Mouse (Mus musculus): ENCODE measurements at regions not wholly inside any gene's neighbourhood (a gene's known extent, or its start where the extent isn't known, plus 50 kb on each side); places are given as distances from the start of the nearest gene placed in this dataset.

GRCm38 (mm10) chr12:51501185-51501584 is 92.0 kb upstream of the Coch start:
- H3K27me3 ChIP-seq (ENCODE audit: control insufficient read depth, insufficient read depth, low read length) = no peaks in the 10 kb centered on the region
- no peaks in the 10 kb centered on the region for H3K4me1 ChIP-seq (replicated peaks; ENCODE audit: control insufficient read depth, insufficient read depth, low read length)
- H3K4me2 ChIP-seq (replicated peaks; ENCODE audit: low read depth, low read length) = no peak overlapping the region
- H3K36me3 ChIP-seq (ENCODE audit: control insufficient read depth, insufficient read depth, low read length) = no peaks in the 10 kb centered on the region
- 92% methylated on average over 4 of the region's 4 CpGs for WGBS
- no peak overlapping the region for H3K9ac ChIP-seq (ENCODE audit: low read depth, low read length)
- no peaks in the 10 kb centered on the region for H3K9me3 ChIP-seq (ENCODE audit: control insufficient read depth, low read length)
- no peak for DNase-seq (ENCODE audit: low spot score)
- ATAC-seq (ENCODE audit: low FRiP score) = no peak
- no peak overlapping the region for H3K4me3 ChIP-seq (ENCODE audit: low read depth, low read length)
- H3K27ac ChIP-seq (ENCODE audit: low read depth, low read length) = no peak overlapping the region

DNA sequence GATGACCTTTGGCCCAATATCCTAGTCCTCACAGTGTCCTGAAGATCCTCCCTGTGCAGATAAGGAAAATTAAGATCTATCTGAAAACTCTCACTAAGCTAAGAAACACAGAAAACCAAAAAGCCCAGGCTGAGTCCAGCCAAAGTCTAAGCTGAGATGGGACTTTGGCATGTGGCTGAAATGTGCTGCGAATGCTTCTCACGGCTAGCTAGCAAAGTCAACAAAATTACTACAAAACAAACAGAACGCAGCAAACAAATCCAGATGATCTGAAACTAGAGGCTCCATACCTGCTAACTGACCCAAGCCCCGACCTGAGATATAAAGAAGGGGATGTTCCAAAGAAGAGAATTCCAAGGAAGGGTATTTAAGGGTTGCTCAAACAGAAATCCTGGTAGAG is 90.4 kb upstream of the Coch start:
- Histone ChIP-seq H3K27ac (ENCODE audit: low read depth, low read length) (no peak overlapping the region), H3K36me3 (ENCODE audit: control insufficient read depth, insufficient read depth, low read length) (no peaks in the 10 kb centered on the region), H3K27me3 (ENCODE audit: control insufficient read depth, insufficient read depth, low read length) (no peaks in the 10 kb centered on the region), H3K4me1 (replicated peaks; ENCODE audit: control insufficient read depth, insufficient read depth, low read length) (no peaks in the 10 kb centered on the region), H3K4me2 (replicated peaks; ENCODE audit: low read depth, low read length) (no peak overlapping the region), H3K4me3 (ENCODE audit: low read depth, low read length) (no peak overlapping the region), H3K9me3 (ENCODE audit: control insufficient read depth, low read length) (no peaks in the 10 kb centered on the region), H3K9ac (ENCODE audit: low read depth, low read length) (no peak overlapping the region)
- 81% methylated on average over 4 of the region's 4 CpGs for WGBS
- ATAC-seq (ENCODE audit: low FRiP score) (no peak), DNase-seq (ENCODE audit: low spot score) (no peak)

- DNase-seq (ENCODE audit: low spot score) (no peak), ATAC-seq (ENCODE audit: low FRiP score) (no peak)
- no peak overlapping the region for H3K4me2 ChIP-seq (replicated peaks; ENCODE audit: low read depth, low read length)
- H3K4me3 ChIP-seq (ENCODE audit: low read depth, low read length) = no peak overlapping the region
- H3K36me3 ChIP-seq (ENCODE audit: control insufficient read depth, insufficient read depth, low read length) = no peaks in the 10 kb centered on the region
- no peak overlapping the region for H3K9ac ChIP-seq (ENCODE audit: low read depth, low read length)
- WGBS = 83% methylated on average over 4 of the region's 4 CpGs
- H3K4me1 ChIP-seq (replicated peaks; ENCODE audit: control insufficient read depth, insufficient read depth, low read length) = no peaks in the 10 kb centered on the region
- no peaks in the 10 kb centered on the region for H3K9me3 ChIP-seq (ENCODE audit: control insufficient read depth, low read length)
- no peak overlapping the region for H3K27ac ChIP-seq (ENCODE audit: low read depth, low read length)
- H3K27me3 ChIP-seq (ENCODE audit: control insufficient read depth, insufficient read depth, low read length) = no peaks in the 10 kb centered on the region
Measured at GRCm38 (mm10) chr12:51503706-51504105, 89.4 kb upstream of the Coch start.

DNA sequence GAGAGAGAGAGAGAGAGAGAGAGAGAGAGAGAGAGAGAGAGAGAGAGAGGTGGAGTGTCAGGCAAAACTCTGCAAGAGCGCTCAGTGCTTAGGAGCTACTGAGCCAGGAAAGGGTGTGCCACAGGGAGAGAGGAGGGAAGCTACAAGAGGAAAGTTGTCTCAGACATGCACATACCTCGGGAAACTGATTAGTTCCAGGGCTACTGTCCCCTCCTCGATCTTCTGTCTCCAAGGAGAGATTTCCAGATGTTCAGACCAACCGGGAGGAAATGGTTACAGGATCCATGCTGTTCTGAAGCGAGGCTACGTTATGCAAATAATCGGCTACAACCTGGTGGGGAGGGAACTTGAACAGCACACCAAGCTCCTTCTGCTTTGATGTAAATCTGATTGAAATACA is 88.6 kb upstream of the Coch start:
- no peak overlapping the region for H3K27ac ChIP-seq (ENCODE audit: low read depth, low read length)
- H3K4me2 ChIP-seq (replicated peaks; ENCODE audit: low read depth, low read length) = no peak overlapping the region
- no peaks in the 10 kb centered on the region for H3K27me3 ChIP-seq (ENCODE audit: control insufficient read depth, insufficient read depth, low read length)
- ATAC-seq (ENCODE audit: low FRiP score) (no peak), DNase-seq (ENCODE audit: low spot score) (peak; percentile 25)
- no peaks in the 10 kb centered on the region for H3K9me3 ChIP-seq (ENCODE audit: control insufficient read depth, low read length)
- no peaks in the 10 kb centered on the region for H3K4me1 ChIP-seq (replicated peaks; ENCODE audit: control insufficient read depth, insufficient read depth, low read length)
- H3K4me3 ChIP-seq (ENCODE audit: low read depth, low read length) = no peak overlapping the region
- no peak overlapping the region for H3K9ac ChIP-seq (ENCODE audit: low read depth, low read length)
- H3K36me3 ChIP-seq (ENCODE audit: control insufficient read depth, insufficient read depth, low read length) = no peaks in the 10 kb centered on the region
- 28% methylated on average over 7 of the region's 7 CpGs for WGBS

DNA sequence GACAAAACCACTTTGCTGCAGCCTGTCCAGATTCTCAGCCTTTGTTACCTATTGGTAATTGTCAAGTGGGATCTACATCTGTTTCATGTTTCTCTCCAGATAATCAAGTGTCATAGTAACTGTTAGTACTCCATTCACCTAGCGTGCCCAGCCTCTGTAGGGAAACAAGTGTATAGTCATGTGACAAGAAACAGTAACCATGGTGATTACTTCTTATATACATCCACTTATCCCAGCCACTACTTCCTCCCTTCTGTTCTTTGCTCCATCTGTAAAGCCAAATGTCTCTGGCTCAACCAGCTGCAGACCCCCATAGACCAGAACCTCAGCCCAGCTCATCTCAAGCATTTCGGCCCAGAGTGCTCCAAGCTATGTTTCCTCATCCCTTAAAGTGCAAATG is 83.1 kb upstream of the Coch start:
- Histone ChIP-seq H3K9me3 (ENCODE audit: control insufficient read depth, low read length) (no peaks in the 10 kb centered on the region), H3K4me1 (replicated peaks; ENCODE audit: control insufficient read depth, insufficient read depth, low read length) (no peaks in the 10 kb centered on the region), H3K27ac (ENCODE audit: low read depth, low read length) (no peak overlapping the region), H3K9ac (ENCODE audit: low read depth, low read length) (no peak overlapping the region), H3K36me3 (ENCODE audit: control insufficient read depth, insufficient read depth, low read length) (no peaks in the 10 kb centered on the region), H3K4me2 (replicated peaks; ENCODE audit: low read depth, low read length) (no peak overlapping the region), H3K4me3 (ENCODE audit: low read depth, low read length) (no peak overlapping the region), H3K27me3 (ENCODE audit: control insufficient read depth, insufficient read depth, low read length) (no peaks in the 10 kb centered on the region)
- DNase-seq (ENCODE audit: low spot score) = no peak
- WGBS = 93% methylated on average over 2 of the region's 2 CpGs
- no peak for ATAC-seq (ENCODE audit: low FRiP score)

DNA sequence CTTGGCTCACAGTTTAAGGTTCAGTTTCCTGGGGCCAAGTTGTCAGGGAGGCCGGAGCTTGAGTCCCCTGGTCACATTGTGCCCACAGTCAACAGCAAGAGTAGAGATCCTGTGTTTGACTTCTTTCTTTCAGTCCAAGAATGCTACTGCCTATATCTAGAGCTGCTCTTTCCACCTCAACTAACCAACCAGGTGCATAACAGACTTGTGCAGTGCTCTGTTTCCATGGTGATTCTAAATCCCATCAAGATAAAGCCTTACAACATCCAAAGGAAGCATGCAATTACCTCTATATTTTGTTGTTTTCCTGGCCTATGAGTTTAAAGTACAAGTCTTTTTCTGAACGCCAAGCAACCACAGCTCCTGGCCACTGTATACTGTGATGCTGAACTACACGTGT is 76.4 kb upstream of the Coch start:
- no peaks in the 10 kb centered on the region for H3K36me3 ChIP-seq (ENCODE audit: control insufficient read depth, insufficient read depth, low read length)
- H3K4me2 ChIP-seq (replicated peaks; ENCODE audit: low read depth, low read length) = no peak overlapping the region
- WGBS = 87% methylated on average over 3 of the region's 3 CpGs
- H3K9ac ChIP-seq (ENCODE audit: low read depth, low read length) = no peak overlapping the region
- no peak for DNase-seq (ENCODE audit: low spot score)
- H3K27ac ChIP-seq (ENCODE audit: low read depth, low read length) = no peak overlapping the region
- no peak for ATAC-seq (ENCODE audit: low FRiP score)
- H3K27me3 ChIP-seq (ENCODE audit: control insufficient read depth, insufficient read depth, low read length) = no peaks in the 10 kb centered on the region
- H3K4me1 ChIP-seq (replicated peaks; ENCODE audit: control insufficient read depth, insufficient read depth, low read length) = no peaks in the 10 kb centered on the region
- no peak overlapping the region for H3K4me3 ChIP-seq (ENCODE audit: low read depth, low read length)
- no peaks in the 10 kb centered on the region for H3K9me3 ChIP-seq (ENCODE audit: control insufficient read depth, low read length)

- 77% methylated on average over 2 of the region's 2 CpGs for WGBS
- Histone ChIP-seq H3K9ac (ENCODE audit: low read depth, low read length) (no peak overlapping the region), H3K27ac (ENCODE audit: low read depth, low read length) (no peak overlapping the region), H3K4me3 (ENCODE audit: low read depth, low read length) (no peak overlapping the region), H3K4me1 (replicated peaks; ENCODE audit: control insufficient read depth, insufficient read depth, low read length) (no peaks in the 10 kb centered on the region), H3K27me3 (ENCODE audit: control insufficient read depth, insufficient read depth, low read length) (no peaks in the 10 kb centered on the region), H3K36me3 (ENCODE audit: control insufficient read depth, insufficient read depth, low read length) (no peaks in the 10 kb centered on the region), H3K4me2 (replicated peaks; ENCODE audit: low read depth, low read length) (no peak overlapping the region), H3K9me3 (ENCODE audit: control insufficient read depth, low read length) (no peaks in the 10 kb centered on the region)
- DNase-seq (ENCODE audit: low spot score) = no peak
- ATAC-seq (ENCODE audit: low FRiP score) = no peak
Measured at GRCm38 (mm10) chr12:51521610-51522120, 71.5 kb upstream of the Coch start.

- no peaks in the 10 kb centered on the region for H3K4me1 ChIP-seq (replicated peaks; ENCODE audit: control insufficient read depth, insufficient read depth, low read length)
- H3K27me3 ChIP-seq (ENCODE audit: control insufficient read depth, insufficient read depth, low read length) = no peaks in the 10 kb centered on the region
- H3K9me3 ChIP-seq (ENCODE audit: control insufficient read depth, low read length) = no peaks in the 10 kb centered on the region
- 92% methylated on average over 4 of the region's 4 CpGs for WGBS
- H3K4me3 ChIP-seq (ENCODE audit: low read depth, low read length) = no peak overlapping the region
- ATAC-seq (ENCODE audit: low FRiP score) = no peak
- no peak for DNase-seq (ENCODE audit: low spot score)
- no peak overlapping the region for H3K4me2 ChIP-seq (replicated peaks; ENCODE audit: low read depth, low read length)
- H3K9ac ChIP-seq (ENCODE audit: low read depth, low read length) = no peak overlapping the region
- no peak overlapping the region for H3K27ac ChIP-seq (ENCODE audit: low read depth, low read length)
- H3K36me3 ChIP-seq (ENCODE audit: control insufficient read depth, insufficient read depth, low read length) = no peaks in the 10 kb centered on the region
Measured at GRCm38 (mm10) chr12:51523866-51524265, 69.3 kb upstream of the Coch start.

GRCm38 (mm10) chr12:51527854-51528253 is 65.3 kb upstream of the Coch start:
- Histone ChIP-seq H3K4me1 (replicated peaks; ENCODE audit: control insufficient read depth, insufficient read depth, low read length) (no peaks in the 10 kb centered on the region), H3K9me3 (ENCODE audit: control insufficient read depth, low read length) (no peaks in the 10 kb centered on the region), H3K9ac (ENCODE audit: low read depth, low read length) (no peak overlapping the region), H3K36me3 (ENCODE audit: control insufficient read depth, insufficient read depth, low read length) (no peaks in the 10 kb centered on the region), H3K4me2 (replicated peaks; ENCODE audit: low read depth, low read length) (no peak overlapping the region), H3K27ac (ENCODE audit: low read depth, low read length) (no peak overlapping the region), H3K27me3 (ENCODE audit: control insufficient read depth, insufficient read depth, low read length) (no peaks in the 10 kb centered on the region), H3K4me3 (ENCODE audit: low read depth, low read length) (no peak overlapping the region)
- ATAC-seq (ENCODE audit: low FRiP score) = no peak
- DNase-seq (ENCODE audit: low spot score) = no peak
- WGBS = 87% methylated on average over 2 of the region's 2 CpGs

Data from hindbrain, embryonic 11.5 days (tissue).